Mouse (Mus musculus): ENCODE measurements around the gene Mrps21. TPM values are rescaled to one million over a fixed set of nuclear protein-coding genes. Genes with fewer than 3 reads are reported as not detected.
A peak's percentile ranks its signal among the peaks of the same experiment; 100 is the strongest.
"Not testable (repeated sequence)": the region's sequence is repeated elsewhere in the genome, so short reads cannot be mapped to it uniquely, and the experiment has no call there.

Gene Mrps21
- polyA plus RNA-seq, 1 experiment, result 28.0 TPM

GRCm38 (mm10) chr3:95863578-95863977 is 7.7 kb downstream of the Mrps21 start:
- no peaks in the 10 kb centered on the region for H3K27me3 ChIP-seq (ENCODE audit: control insufficient read depth, insufficient read depth, low read length)
- no peak overlapping the region for H3K27ac ChIP-seq (ENCODE audit: insufficient read depth, low read length)
- WGBS, result 88% methylated on average over 7 of the region's 7 CpGs
- no peak for TF ChIP-seq CTCF (IDR thresholded peaks at IDR 0.05; ENCODE audit: extremely low read depth, insufficient read depth, insufficient read length, insufficient replicate concordance)
- TF ChIP-seq POLR2A (IDR thresholded peaks at IDR 0.05; ENCODE audit: low read depth, low read length), result no peak
- no peak overlapping the region for H3K4me3 ChIP-seq (ENCODE audit: extremely low read depth, insufficient read depth, insufficient read length)
- H3K4me1 ChIP-seq (ENCODE audit: control insufficient read depth, insufficient read depth, insufficient read length), result no peaks in the 10 kb centered on the region
- H3K36me3 ChIP-seq (ENCODE audit: control insufficient read depth, insufficient read depth, low read length), result peaks cover 20% of the 10 kb centered on the region
- DNase-seq (ENCODE audit: low read depth in 1 of 2, low spot score in 2 of 2), result no peak

GRCm38 (mm10) chr3:95861796-95862195 is 9.5 kb downstream of the Mrps21 start:
- peak; percentile 59 to 73 for DNase-seq (ENCODE audit: low read depth in 1 of 2, low spot score in 2 of 2)
- Histone ChIP-seq H3K27me3 (ENCODE audit: control insufficient read depth, insufficient read depth, low read length) (no peaks in the 10 kb centered on the region), H3K27ac (ENCODE audit: insufficient read depth, low read length) (no peak overlapping the region), H3K4me3 (ENCODE audit: extremely low read depth, insufficient read depth, insufficient read length) (no peak overlapping the region), H3K4me1 (ENCODE audit: control insufficient read depth, insufficient read depth, insufficient read length) (no peaks in the 10 kb centered on the region), H3K36me3 (ENCODE audit: control insufficient read depth, insufficient read depth, low read length) (peaks cover 14% of the 10 kb centered on the region)
- no peak for TF ChIP-seq POLR2A (IDR thresholded peaks at IDR 0.05; ENCODE audit: low read depth, low read length)
- peak; percentile 31; the same call in 1 of the 2 replicates for TF ChIP-seq CTCF (IDR thresholded peaks at IDR 0.05; ENCODE audit: extremely low read depth, insufficient read depth, insufficient read length, insufficient replicate concordance)
- 39% methylated on average over 2 of the region's 2 CpGs for WGBS

DNA sequence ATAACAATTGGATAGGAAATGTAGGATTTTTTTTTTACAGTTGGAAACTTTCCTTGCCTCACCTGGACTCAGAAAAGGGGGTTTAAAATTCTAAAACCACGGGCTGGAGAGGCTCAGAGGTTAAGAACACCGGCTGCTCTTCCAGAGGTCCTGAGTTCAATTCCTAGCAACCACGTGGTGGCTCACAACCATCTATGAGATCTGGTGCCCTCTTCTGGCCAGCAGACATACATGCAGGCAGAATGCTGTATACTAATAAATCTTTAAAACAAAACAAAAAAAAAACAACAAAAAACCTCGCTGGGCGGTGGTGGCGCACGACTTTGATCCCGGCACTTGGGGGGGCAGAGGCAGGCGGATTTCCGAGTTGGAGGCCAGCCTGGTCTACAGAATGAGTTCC is 10.1 kb downstream of the Mrps21 start:
- H3K4me3 ChIP-seq (ENCODE audit: extremely low read depth, insufficient read depth, insufficient read length), result no peak overlapping the region
- no peak for DNase-seq (ENCODE audit: low read depth in 1 of 2, low spot score in 2 of 2)
- no peak overlapping the region for H3K27ac ChIP-seq (ENCODE audit: insufficient read depth, low read length)
- no peaks in the 10 kb centered on the region for H3K27me3 ChIP-seq (ENCODE audit: control insufficient read depth, insufficient read depth, low read length)
- TF ChIP-seq CTCF (IDR thresholded peaks at IDR 0.05; ENCODE audit: extremely low read depth, insufficient read depth, insufficient read length, insufficient replicate concordance) (no peak), POLR2A (IDR thresholded peaks at IDR 0.05; ENCODE audit: low read depth, low read length) (no peak)
- H3K36me3 ChIP-seq (ENCODE audit: control insufficient read depth, insufficient read depth, low read length), result peaks cover 14% of the 10 kb centered on the region
- WGBS, result 79% methylated on average over 10 of the region's 10 CpGs
- no peaks in the 10 kb centered on the region for H3K4me1 ChIP-seq (ENCODE audit: control insufficient read depth, insufficient read depth, insufficient read length)

- Histone ChIP-seq H3K4me3 (ENCODE audit: extremely low read depth, insufficient read depth, insufficient read length) (no peak overlapping the region), H3K36me3 (ENCODE audit: control insufficient read depth, insufficient read depth, low read length) (peaks cover 12% of the 10 kb centered on the region), H3K27ac (ENCODE audit: insufficient read depth, low read length) (no peak overlapping the region), H3K27me3 (ENCODE audit: control insufficient read depth, insufficient read depth, low read length) (no peaks in the 10 kb centered on the region), H3K4me1 (ENCODE audit: control insufficient read depth, insufficient read depth, insufficient read length) (no peaks in the 10 kb centered on the region)
- 71% methylated on average over 3 of the region's 3 CpGs for WGBS
- TF ChIP-seq POLR2A (IDR thresholded peaks at IDR 0.05; ENCODE audit: low read depth, low read length) (no peak), CTCF (IDR thresholded peaks at IDR 0.05; ENCODE audit: extremely low read depth, insufficient read depth, insufficient read length, insufficient replicate concordance) (no peak)
- DNase-seq (ENCODE audit: low read depth in 1 of 2, low spot score in 2 of 2), result no peak
Observed at GRCm38 (mm10) chr3:95860323-95860722, 11.0 kb downstream of the Mrps21 start.

GRCm38 (mm10) chr3:95858278-95858677 is 13.0 kb downstream of the Mrps21 start:
- H3K36me3 ChIP-seq (ENCODE audit: control insufficient read depth, insufficient read depth, low read length); DNase-seq (ENCODE audit: low read depth in 1 of 2, low spot score in 2 of 2); H3K27me3 ChIP-seq (ENCODE audit: control insufficient read depth, insufficient read depth, low read length); H3K27ac ChIP-seq (ENCODE audit: insufficient read depth, low read length); H3K4me3 ChIP-seq (ENCODE audit: extremely low read depth, insufficient read depth, insufficient read length); H3K4me1 ChIP-seq (ENCODE audit: control insufficient read depth, insufficient read depth, insufficient read length): not testable (repeated sequence)
- 87% methylated on average over 3 of the region's 3 CpGs for WGBS

GRCm38 (mm10) chr3:95857050-95857449 is 14.3 kb downstream of the Mrps21 start:
- H3K4me3 ChIP-seq (ENCODE audit: extremely low read depth, insufficient read depth, insufficient read length); H3K36me3 ChIP-seq (ENCODE audit: control insufficient read depth, insufficient read depth, low read length); DNase-seq (ENCODE audit: low read depth in 1 of 2, low spot score in 2 of 2); H3K27ac ChIP-seq (ENCODE audit: insufficient read depth, low read length); H3K4me1 ChIP-seq (ENCODE audit: control insufficient read depth, insufficient read depth, insufficient read length); H3K27me3 ChIP-seq (ENCODE audit: control insufficient read depth, insufficient read depth, low read length): not testable (repeated sequence)
- WGBS, result 85% methylated on average over 1 of the region's 1 CpGs

GRCm38 (mm10) chr3:95856115-95856514 is 15.2 kb downstream of the Mrps21 start:
- no peak overlapping the region; the same call in 1 of the 2 replicates for H3K27ac ChIP-seq (ENCODE audit: insufficient read depth, low read length)
- peaks cover 16% of the 10 kb centered on the region for H3K36me3 ChIP-seq (ENCODE audit: control insufficient read depth, insufficient read depth, low read length)
- no peak for TF ChIP-seq POLR2A (IDR thresholded peaks at IDR 0.05; ENCODE audit: low read depth, low read length)
- no peak for TF ChIP-seq CTCF (IDR thresholded peaks at IDR 0.05; ENCODE audit: extremely low read depth, insufficient read depth, insufficient read length, insufficient replicate concordance)
- no peak for DNase-seq (ENCODE audit: low read depth in 1 of 2, low spot score in 2 of 2)
- H3K4me3 ChIP-seq (ENCODE audit: extremely low read depth, insufficient read depth, insufficient read length), result peak overlapping the region; percentile 77
- 41% methylated on average over 7 of the region's 7 CpGs for WGBS
- H3K4me1 ChIP-seq (ENCODE audit: control insufficient read depth, insufficient read depth, insufficient read length), result no peaks in the 10 kb centered on the region; the same call in 1 of the 2 replicates
- no peaks in the 10 kb centered on the region for H3K27me3 ChIP-seq (ENCODE audit: control insufficient read depth, insufficient read depth, low read length)

Data from spleen, adult 2 months (tissue).